Mouse (Mus musculus) urinary bladder, postnatal 14 days (tissue): ENCODE measurements at regions not wholly inside any gene's neighbourhood (a gene's known extent, or its start where the extent isn't known, plus 50 kb on each side); places are given as distances from the start of the nearest gene placed in this dataset.

Experiments used
- DNase-seq: peaks from one replicate; pipeline ENCODE4 v3.0.0; 2021; ENCODE audit warnings: low spot score

DNA sequence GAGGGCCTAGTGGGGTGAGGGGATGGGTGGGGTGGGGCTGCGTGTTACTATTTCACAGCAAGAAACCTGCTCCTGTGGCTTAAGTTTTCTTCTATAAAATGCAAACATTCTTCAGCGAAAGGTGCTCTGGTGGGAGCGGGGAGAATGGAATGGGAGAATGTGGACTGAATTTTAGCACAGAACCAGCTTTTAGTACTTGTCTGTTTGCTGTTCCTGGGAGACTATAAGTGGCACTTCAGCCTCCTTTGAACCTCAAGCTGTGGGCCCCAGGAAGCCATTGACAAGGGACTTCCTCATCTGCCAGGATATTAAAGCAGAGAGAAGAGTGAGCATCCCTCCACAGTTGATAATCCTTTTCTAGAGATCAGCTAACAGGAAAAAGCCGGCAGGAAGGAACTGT lies 580.2 kb downstream of the Zfp706 start:
- DNase-seq = no peak

DNA sequence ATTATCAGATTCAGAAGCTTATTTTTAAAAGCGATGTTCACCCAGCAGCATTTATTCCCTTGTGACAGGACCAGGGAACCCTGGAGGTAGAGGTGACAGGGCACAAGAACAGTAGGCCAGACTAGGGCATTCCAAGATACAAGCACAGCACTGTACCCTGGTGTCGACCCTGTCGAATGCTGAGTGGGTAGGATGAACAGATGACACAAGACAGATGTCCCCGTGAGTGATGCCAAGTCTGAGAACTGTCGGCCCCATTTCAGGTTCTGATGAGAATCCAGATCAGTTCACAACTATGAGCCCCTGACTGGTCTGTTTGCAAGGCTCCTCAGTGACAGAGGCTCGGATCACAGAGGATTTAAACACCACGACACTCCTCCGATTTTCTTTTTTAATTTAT lies 581.7 kb downstream of the Zfp706 start:
- DNase-seq = no peak

DNA sequence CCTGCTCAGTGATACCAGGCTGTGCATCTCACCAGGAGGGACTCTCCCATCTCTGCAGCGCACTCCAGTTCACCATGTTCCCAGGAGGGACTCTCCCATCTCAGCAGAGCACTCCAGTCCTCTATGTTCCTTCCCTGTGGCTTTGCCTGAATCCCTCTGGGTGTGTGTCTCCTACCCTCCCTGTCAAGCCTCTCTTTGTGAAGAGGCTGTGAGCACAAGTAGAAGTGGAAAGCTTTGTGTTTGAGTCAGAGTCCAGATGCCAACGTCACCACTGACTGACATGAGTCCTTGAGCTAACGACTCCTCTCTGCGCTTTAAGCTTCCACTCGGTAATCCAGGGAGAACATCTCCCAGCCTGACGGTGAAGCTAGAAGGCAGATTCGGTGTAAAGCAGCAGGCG lies 583.5 kb downstream of the Zfp706 start:
- DNase-seq = no peak

DNA sequence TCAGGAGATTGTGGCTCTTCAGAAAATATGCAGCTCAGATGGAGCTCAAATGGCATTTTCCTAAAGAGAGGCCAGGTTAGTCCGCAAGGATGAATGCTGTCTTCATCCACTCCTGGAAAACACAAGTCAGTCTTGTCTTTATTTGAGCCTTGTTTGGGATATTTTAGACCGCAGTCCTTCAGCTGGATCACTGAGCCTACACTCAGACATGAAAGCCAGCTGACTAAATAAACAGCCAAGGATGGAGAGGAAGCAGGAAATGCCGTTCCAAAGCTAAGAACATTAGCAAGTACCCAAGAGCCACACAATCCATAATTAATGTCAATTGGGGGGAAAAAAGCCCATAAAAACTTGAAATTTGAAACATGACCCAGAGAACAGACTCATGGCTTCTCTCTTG lies 584.8 kb downstream of the Zfp706 start:
- DNase-seq = no peak

DNA sequence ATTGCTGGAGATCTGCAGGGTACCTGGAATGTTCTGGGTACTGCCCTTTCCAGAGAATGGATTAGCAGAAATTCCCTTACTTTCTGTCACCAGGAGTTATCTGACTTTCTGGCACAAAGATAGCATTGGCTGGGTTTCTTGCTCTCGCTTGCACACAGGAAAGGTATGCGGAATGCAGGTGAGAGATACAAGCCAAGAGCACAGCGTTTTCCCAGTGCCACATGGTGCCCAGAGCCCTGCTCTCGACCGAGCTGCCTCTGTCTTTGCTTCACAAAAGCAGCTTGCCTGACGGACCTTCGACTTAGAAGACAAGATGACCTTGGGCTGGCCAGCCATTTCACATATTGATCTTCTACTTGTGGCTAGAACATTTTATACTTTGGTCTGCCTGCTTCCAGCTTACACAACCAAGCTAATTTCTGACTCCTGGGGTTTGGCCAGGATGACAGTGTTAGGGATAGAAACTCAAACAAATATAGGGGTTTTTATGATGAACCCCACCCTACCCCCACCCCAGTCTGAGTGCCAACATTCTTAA lies 587.6 kb downstream of the Zfp706 start:
- peak; percentile 26 for DNase-seq

DNA sequence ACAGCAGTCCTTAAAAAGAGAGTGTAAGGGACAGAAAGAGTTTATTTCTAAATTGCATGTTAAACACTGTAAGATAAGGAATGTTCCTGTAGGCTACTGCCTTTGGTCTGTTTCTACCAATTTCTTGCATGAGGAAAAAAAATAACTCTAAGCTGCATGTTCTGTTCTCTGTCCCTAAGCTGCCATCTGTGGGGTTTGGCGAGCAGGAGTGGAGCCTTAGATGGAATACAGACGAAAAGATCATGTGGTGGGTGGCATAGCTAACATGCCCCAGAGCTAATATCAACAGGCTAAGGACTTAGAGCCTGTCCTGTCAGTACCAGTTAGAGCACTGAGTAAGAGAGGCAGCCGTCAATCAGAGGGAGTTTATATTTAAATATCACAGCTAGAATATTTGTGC lies 590.1 kb downstream of the Zfp706 start:
- no peak for DNase-seq

DNA sequence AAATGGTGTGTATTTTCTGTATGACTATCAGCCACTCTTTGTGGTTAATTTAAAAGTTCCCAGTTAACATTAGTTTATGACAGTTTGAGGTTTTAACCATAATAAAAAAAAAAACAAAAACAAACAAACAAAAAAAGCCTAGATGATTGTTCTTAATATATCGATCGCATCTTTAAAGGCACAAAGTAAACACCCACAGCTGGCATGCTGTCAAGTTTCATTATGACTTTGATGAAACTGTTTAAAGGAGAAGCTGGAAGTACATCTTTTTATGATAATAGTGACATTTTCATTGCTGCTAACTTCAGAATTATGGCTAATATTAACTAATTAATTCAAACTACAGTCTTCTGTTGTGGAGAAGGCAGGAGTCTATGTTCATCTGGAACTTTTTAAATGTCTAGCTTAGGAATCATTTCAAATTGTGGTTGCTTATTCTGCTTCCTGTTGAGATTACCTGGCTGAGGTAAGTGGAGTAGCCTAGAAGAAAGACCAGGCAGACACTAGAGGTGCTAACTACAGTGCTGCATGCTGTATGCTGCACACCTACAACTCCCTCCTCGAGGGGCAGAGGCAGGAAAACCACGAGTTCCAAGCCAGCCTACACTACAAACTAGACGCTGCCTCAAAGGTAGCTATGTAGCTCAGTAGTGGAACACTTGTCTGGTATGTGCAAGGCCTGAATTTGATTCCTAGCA lies 591.9 kb downstream of the Zfp706 start:
- DNase-seq = no peak

DNA sequence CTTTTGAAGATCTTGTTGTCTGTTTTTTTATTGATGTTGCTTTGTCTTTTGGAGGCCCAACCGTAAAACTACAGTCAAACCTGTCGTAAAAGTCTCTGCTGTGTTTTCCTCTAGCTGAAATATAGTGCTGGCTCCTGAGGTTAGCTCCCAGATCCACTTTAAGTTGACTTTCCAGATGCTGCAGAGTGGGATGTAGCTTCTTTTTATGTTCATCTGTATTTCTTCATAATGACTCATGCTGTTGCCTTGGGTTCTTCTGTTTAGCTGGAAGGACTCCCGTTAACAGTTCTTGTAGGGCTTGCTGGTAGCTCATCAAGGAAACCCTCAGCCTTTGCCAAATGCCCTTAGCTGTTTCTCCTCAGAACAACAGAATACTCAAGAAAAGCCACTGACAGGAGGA lies 595.6 kb downstream of the Zfp706 start:
- DNase-seq = no peak

DNA sequence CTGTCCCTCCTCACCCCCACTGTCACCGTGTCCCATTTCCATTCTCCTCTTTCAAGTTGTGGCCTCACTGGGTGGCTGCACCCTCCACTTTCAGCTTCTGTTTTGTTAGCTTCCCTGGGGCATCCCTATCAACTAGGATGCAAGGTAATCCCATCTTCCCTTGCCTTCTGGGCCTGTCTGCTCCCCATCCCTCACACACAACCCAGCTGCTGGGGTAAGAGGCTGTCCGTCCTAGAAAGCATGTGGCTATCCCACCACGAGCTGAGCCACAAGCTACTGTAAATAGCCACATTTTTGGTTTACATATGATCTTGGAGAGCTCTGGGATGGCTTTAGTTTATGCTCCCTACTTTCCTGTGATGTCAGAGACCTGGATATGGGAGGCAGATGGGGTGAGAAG lies 602.1 kb downstream of the Zfp706 start:
- DNase-seq = no peak

DNA sequence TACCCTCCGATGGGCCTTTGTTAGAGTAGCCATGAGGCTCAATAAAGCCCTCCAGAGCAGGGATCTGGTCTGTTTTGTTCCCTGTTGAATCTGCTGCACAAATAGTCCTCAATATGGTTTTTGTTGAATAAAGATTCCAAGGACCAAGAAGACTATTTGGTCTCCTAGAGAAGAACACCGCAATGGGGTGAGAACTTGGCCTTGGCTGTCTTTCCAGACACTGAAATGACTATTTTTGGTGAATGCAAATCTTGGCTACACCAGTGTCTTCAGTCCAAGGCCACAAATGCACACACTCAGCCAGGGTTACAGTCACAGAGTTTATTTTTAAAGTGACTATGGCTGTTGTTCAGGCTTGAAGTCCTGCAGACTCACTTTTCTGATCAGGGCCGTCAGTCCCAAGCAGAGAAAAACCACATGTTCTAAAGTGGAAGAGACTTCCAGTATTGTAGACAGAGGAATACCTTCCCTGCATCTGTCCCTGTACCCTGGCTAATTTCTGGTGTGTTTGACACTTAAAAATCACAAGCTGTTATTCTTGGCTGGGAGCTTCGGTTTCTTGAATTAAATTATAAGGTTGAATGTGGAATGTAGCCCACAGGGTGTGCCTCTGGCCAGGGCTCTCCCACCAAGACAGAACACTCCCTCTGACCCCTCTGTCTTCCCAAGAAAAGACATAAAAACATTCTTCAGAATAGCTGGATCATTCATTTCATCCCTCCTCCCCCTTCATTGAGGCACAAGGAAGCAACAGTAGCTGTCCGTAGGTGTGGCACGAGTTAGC lies 604.0 kb downstream of the Zfp706 start:
- no peak for DNase-seq

DNA sequence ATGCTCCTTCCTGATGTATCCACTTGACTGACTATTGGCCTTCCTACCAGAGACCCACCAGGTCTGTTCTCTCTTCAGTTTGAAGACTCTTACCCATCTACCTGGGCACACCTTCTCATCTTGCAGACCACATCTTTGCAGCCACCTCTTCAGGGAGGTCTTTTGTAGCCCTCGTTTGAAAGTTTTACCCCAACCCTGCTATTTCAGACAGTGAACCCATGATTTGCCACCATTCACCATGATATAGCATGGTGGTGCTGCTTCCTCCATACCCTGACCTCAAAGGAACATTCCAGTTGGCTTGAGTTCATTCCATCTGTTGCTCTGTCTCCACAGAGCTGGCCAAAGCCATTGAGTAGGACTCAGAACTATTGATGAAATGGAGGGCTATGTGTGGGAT lies 605.5 kb downstream of the Zfp706 start:
- DNase-seq = no peak

DNA sequence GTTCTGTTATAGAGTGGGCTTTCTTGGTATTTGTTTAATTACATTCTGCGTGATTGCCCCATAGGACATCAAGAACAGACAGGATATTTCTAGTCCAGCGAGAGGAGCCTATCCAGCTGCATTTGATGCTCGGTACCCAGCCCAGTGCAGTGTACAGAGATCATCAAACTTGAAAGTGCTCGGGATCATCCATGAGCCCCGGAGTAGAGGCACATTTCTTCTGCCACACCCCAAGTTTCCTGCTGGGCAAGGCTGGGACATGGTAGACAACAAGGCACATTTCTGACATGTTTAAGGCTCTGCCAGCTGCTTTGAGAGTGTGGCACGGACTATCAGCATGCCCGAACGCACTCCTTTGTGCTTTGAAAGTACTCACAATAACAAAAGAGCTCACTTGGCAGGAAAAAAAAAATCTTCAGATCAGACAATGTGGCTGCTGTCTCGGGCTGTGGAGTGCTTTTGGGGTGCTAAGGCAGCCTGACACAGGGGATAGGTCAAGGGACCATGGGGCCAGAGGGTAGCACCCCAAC lies 607.2 kb downstream of the Zfp706 start:
- DNase-seq = no peak

DNA sequence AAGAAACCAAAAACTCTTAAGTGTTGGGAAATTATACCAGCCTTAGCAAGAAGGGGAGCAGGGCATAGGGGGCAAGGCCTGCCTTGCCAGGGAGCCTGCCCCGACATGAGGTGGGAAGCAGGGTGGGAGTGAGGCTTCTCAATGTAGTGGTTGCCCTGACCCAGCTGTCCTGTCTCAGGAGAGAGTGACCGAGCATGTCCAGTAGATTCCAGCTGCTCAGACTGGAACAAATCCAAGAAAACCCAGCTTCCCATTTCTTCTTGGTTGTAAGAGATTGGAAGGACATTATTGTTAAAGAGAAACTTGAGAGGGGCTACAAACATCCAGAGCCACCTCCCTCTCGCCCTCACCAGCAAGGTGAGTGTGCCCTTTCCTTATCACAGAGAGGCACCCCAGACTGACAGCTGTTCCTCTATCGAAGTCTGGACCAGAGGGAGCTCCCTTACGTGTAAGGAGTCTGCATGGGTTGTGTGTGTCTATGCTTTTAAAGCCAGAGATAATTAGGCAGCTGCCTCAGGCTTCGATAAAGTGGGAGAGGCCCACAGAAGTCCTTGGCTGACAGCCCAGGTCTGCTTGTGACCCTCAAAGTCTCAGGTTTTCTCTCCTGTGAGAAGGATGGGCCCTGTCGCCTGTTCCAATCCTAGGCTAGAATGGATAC lies 608.1 kb downstream of the Zfp706 start:
- DNase-seq = no peak

DNA sequence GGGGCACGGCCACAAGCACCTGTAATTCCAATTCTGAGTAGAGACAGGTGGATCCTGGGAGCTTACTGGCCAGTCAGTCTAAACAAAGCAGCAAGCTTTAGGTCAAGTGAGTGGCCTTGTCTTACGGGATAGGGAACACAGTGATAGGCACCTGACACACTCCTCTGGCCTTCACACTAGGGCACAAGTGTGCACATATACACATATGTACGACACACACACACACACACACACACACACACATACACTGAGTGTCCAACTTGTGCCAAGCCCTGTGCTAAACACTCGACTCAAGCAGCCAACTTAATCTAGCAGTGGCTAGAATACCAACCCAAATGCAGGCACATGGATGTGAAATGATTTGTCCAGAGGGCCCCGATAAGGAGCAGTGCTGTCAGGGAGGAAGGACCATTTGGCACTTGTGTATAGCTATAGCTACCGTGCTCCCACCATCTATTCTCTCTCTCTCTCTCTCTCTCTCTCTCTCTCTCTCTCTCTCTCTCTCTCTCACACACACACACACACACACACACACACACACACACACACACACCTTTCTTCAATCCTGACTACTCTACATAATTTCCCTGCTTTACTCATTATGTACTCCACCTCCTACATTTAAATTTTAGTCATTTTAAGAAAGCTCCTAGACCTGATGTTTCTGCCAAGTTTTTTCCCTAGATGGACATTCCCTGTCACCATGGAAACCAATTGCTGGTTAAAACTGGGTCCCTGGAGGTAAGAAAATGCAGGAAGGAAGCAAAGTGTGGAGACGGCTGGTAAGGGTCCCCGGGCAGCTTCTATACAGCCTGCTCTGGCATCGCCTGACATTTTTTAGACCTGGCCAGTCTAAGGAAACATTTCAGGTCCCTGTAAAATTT lies 609.2 kb downstream of the Zfp706 start:
- no peak for DNase-seq

DNA sequence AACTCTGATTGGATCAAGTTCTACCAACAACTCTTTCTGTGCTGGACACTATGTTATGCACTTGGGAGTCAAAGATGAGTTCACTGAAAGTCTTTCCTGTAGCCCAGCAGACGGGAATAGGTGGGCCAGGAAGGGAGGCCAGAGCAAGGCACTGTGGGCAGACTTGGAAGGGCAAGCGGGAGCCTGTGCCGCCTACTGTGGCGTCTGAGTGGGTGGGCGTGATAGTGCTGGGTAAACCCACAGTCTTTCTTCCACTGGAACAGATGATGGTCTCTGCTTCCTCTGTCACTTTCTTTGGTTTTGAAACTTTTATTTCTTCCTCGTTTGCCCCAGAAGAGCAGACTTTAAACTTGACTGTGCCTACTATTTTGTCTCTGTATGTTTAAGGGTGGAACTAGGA lies 610.8 kb downstream of the Zfp706 start:
- DNase-seq = no peak

DNA sequence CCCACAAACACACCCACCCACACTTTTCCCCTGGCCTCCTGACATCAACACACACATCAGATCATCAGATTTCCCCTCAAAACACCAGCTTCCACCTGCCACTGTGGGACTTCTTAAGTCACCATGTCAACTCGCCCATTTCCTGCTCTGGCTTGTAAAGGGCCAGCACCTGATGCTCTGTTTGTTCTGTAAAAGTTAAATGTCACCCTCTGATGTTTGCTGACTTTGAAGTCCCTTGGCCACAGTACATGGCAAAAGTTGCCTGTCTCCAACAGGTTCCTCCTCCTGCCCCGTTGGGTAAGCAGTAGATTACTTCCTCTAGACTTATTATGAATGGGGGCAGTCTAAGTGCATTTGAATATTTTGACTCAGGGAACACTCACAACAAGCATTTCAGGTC lies 611.3 kb downstream of the Zfp706 start:
- no peak for DNase-seq

DNA sequence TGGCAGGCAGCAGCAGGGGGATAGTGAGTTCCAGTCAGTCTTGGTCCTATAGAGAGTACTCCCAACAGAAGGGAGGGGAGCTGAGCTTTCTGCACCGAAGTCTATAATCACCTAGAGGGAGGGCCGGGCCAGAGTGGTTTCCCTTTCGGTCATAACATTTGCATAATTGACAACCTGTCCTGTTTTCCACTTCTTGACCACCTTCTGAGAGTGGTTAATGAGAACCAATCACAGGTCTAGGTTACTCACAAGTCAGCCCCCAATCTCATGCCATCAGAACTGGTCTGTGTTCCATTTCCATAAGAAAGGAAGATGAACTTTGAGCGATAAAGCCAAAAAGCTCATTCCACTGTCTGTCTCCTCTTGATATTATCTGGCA lies 611.9 kb downstream of the Zfp706 start:
- DNase-seq = no peak

DNA sequence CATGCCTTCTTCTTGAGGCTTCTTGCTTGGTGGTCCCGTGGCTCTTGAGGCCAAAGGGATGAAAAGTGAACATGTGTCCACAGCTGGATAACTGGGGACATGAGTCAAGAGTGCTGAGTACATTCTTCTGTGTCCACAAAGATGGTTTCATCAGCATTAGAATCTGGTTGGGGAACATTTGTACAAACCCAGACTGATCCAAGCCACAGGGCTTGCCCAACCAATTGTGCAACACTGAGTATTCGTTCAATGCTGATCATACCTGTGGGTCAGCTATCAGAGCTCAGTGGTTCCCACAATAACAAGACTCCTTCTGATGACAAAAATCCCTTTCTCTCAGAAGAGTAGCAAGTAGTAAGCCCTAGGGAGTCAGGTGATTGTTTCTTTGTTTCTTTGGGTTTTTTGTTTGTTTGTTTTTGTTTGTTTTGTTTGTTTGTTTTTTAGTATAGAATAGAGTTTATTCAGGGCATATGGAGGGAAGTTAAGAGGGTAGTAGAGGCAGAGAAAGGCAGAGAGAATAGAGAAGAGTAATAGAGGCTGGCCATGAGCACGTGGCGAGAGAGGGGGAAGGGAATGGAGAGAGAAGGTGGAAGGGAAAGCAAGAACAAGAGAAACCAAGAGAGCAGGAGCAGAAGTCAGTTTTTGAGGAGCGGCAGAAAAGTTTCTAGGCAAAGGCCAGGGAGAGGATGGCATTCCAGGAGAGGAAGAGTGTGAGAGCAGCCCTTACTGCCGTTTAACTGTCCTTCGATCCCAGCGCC lies 612.5 kb downstream of the Zfp706 start:
- DNase-seq = no peak

DNA sequence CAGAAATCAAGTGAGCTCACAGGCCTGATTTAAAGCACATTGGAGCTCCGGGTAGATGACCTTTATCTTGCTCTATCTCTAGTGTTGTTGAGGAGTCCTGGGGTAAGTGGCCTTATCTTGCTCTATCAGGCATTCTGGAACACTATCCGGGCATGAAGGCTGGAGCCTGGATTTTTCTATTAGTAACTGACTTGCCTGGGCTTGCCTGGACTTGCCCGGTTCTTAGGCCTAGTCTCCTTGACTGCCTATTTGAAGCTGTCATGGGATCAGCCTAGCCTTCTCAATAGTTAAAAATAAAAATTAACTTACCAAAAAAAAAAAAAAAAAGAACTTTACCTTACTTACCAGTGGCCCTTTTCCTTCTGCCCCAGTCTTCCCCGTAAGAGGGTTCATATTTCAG lies 617.8 kb downstream of the Zfp706 start:
- DNase-seq = peak; percentile 60

DNA sequence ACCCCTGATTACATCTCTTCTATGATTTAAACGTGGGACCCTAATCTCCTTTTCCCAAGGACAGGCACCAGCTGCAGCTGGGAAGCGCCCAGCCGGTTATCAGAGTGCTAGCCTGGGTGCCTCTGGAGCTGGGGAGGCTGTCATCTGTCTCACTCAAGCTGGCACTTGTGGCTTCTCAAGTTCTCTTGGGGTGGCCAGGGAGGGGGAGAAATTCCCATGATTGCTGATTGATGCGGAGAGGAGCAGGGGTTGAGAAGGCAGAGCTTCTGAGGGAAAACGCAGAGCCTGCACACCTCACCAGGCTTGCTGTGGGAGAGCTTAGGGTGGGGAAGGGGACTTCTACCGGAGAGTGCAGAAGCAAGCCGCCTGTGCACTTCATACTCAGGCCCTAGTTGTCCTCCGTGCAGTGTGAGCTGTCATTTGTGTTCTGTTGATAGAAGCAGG lies 626.3 kb downstream of the Zfp706 start:
- DNase-seq = no peak
